Mouse (Mus musculus) liver, embryonic 14.5 days (tissue): ENCODE results near the gene Tor1aip1.

Experiments
- CTCF ChIP-seq: IDR thresholded peaks from 2 replicates; pipeline ENCODE4 v1.5.1; 2016; ENCODE audit warnings: antibody characterized with exemption, low read depth, control low read depth
- EP300 ChIP-seq: IDR thresholded peaks from 2 replicates; pipeline ENCODE4 v1.6.1; 2016; ENCODE audit warnings: antibody characterized with exemption, low read depth

- TF ChIP-seq CTCF (no peak), EP300 (no peak)
Measured at GRCm38 (mm10) chr1:155990391-155990790, 45.9 kb downstream of the Tor1aip1 start.
